Mouse (Mus musculus) myocyte (in vitro differentiated cells): ENCODE data around the gene N4bp2l1. TPM values are rescaled to one million over a fixed set of nuclear protein-coding genes. Genes with fewer than 3 reads are reported as not detected.

Experiments
- H3K27me3 ChIP-seq: one replicate; pipeline ENCODE4 v1.6.1; 2011; ENCODE audit not compliant: control insufficient read depth, insufficient read depth, insufficient read length
- H3K36me3 ChIP-seq: one replicate; pipeline ENCODE4 v1.6.1; 2011; ENCODE audit not compliant: control insufficient read depth, insufficient read depth
- H3K4me2 ChIP-seq: one replicate; pipeline ENCODE4 v1.6.1; 2011; ENCODE audit warnings: low read depth, control low read depth
- H3K4me3 ChIP-seq: one replicate; pipeline ENCODE4 v1.5.1; 2011; ENCODE audit warnings: mild to moderate bottlenecking, control low read depth, moderate library complexity
- H3K79me2 ChIP-seq: one replicate; pipeline ENCODE4 v1.6.1; 2011; ENCODE audit not compliant: control insufficient read depth, insufficient read depth
- H3ac ChIP-seq: one replicate; pipeline ENCODE4 v1.6.1; 2011; ENCODE audit not compliant: control insufficient read depth, insufficient read length
- CEBPB ChIP-seq: IDR thresholded peaks from 2 replicates; pipeline ENCODE4 v1.6.1; 2011; ENCODE audit warnings: mild to moderate bottlenecking, moderate library complexity; ENCODE audit not compliant: poor library complexity, insufficient read depth, severe bottlenecking
- E2F4 ChIP-seq: IDR thresholded peaks from one replicate; pipeline ENCODE4 v1.6.1; 2011; ENCODE audit warnings: mild to moderate bottlenecking, control low read depth, moderate library complexity; ENCODE audit not compliant: insufficient read depth
- MAX ChIP-seq: IDR thresholded peaks from one replicate; pipeline ENCODE4 v1.6.1; 2011; ENCODE audit warnings: low read depth, mild to moderate bottlenecking, control low read depth
- MYOD1 ChIP-seq, 3 experiments: IDR thresholded peaks; one replicate each; pipeline ENCODE4 v1.6.1; 2011; ENCODE audit warnings: control low read depth in 2 of 3, low read depth in 2 of 3, mild to moderate bottlenecking in 2 of 3, moderate library complexity in 1 of 3; ENCODE audit not compliant: insufficient read length in 2 of 3, control insufficient read depth in 1 of 3
- MYOG ChIP-seq, 3 experiments: IDR thresholded peaks; one replicate each; pipeline ENCODE4 v1.6.1; 2011; ENCODE audit warnings: control low read depth in 2 of 3, low read depth in 2 of 3, mild to moderate bottlenecking in 2 of 3; ENCODE audit not compliant: insufficient read length in 2 of 3, control insufficient read depth in 1 of 3, insufficient read depth in 1 of 3
- POLR2A ChIP-seq: IDR thresholded peaks from one replicate; pipeline ENCODE4 v1.6.1; 2011; ENCODE audit warnings: low read depth, mild to moderate bottlenecking, control low read depth, moderate library complexity; ENCODE audit not compliant: insufficient read length
- POLR2AphosphoS2 ChIP-seq: IDR thresholded peaks from one replicate; pipeline ENCODE4 v1.6.1; 2011; ENCODE audit warnings: low read depth, control low read depth; ENCODE audit not compliant: insufficient read length
- REST ChIP-seq: IDR thresholded peaks from one replicate; pipeline ENCODE4 v1.6.1; 2011; ENCODE audit warnings: mild to moderate bottlenecking, control low read depth, moderate library complexity; ENCODE audit not compliant: insufficient read depth, insufficient read length
- SRF ChIP-seq: IDR thresholded peaks from one replicate; pipeline ENCODE4 v1.6.1; 2011; ENCODE audit warnings: low read depth; ENCODE audit not compliant: control insufficient read depth, insufficient read length
- TCF12 ChIP-seq: IDR thresholded peaks from one replicate; pipeline ENCODE4 v1.6.1; 2011; ENCODE audit warnings: mild to moderate bottlenecking, control low read depth; ENCODE audit not compliant: poor library complexity, insufficient read depth, severe bottlenecking
- TCF3 ChIP-seq: IDR thresholded peaks from one replicate; pipeline ENCODE4 v1.6.1; 2011; ENCODE audit warnings: low read depth, control low read depth; ENCODE audit not compliant: insufficient read length
- USF1 ChIP-seq: IDR thresholded peaks from one replicate; pipeline ENCODE4 v1.6.1; 2011; ENCODE audit warnings: low read depth, mild to moderate bottlenecking, control low read depth, moderate library complexity
- polyA plus RNA-seq: library from polyadenylated mRNA; unstranded; fragments of >200 nt; fragmentation: generic; extraction: Trizol; gene quantifications from one replicate; pipeline ENCODE4 v1.2.1, GENCODE M21; 2012; ENCODE audit warnings: missing spikeins

N4bp2l1 gene
- polyA plus RNA-seq, 1 experiment = 1.4 TPM

- Histone ChIP-seq H3K27me3 (no peaks in the 10 kb centered on the region), H3K4me3 (no peak overlapping the region), H3K36me3 (peaks cover 9% of the 10 kb centered on the region)
These were observed 32.3 kb upstream of the N4bp2l1 start for GRCm38 (mm10) chr5:150629272-150629671.

GRCm38 (mm10) chr5:150625528-150625927 is 28.5 kb upstream of the N4bp2l1 start:
- TF ChIP-seq MAX (no peak), POLR2AphosphoS2 (no peak), REST (no peak), TCF12 (no peak), MYOD1 (IDR thresholded peaks at IDR 0.05; ENCODE audit: control insufficient read depth in 1 of 3, insufficient read length in 2 of 3, low read depth in 2 of 3) (peak in 1 of 3 experiments; percentile 5), SRF (no peak), TCF3 (no peak), E2F4 (no peak), POLR2A (no peak)
- Histone ChIP-seq H3K27me3 (no peaks in the 10 kb centered on the region), H3K4me3 (no peak overlapping the region), H3K36me3 (peaks cover 10% of the 10 kb centered on the region), H3ac (no peak overlapping the region), H3K79me2 (no peaks in the 10 kb centered on the region), H3K4me2 (no peak overlapping the region)

More at GRCm38 (mm10) chr5:150629272-150629671, 32.3 kb upstream of the N4bp2l1 start:
- Histone ChIP-seq H3ac (no peak overlapping the region), H3K79me2 (no peaks in the 10 kb centered on the region), H3K4me2 (no peak overlapping the region)
- TF ChIP-seq USF1 (no peak), POLR2A (no peak), SRF (no peak), E2F4 (no peak), CEBPB (no peak), MAX (no peak), REST (no peak), MYOG (IDR thresholded peaks at IDR 0.05; ENCODE audit: control insufficient read depth in 1 of 3, insufficient read depth in 1 of 3, insufficient read length in 2 of 3, low read depth in 2 of 3) (no peak), POLR2AphosphoS2 (no peak), TCF3 (no peak), TCF12 (no peak), MYOD1 (IDR thresholded peaks at IDR 0.05; ENCODE audit: control insufficient read depth in 1 of 3, insufficient read length in 2 of 3, low read depth in 2 of 3) (no peak)

DNA sequence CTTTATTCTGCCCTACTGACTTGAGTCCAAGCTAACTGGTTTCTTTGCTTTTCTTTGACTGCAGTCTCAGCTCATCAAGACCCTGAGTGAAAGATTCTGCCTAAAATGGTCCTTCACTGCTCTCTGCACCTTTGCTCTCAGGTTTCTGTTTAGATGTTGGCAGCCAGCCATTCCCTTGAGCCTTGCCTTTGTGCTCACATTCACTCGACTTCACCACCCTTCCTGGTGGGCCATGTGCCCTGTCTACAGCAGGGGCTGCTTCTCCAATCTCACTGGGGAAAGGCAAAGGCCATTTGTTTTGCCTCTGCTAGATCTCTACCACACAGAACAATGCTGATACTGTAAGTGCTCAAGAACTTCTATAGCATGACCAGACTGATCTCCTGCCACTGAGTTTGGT is 25.8 kb upstream of the N4bp2l1 start:
- Histone ChIP-seq H3ac (no peak overlapping the region), H3K79me2 (no peaks in the 10 kb centered on the region), H3K4me3 (no peak overlapping the region), H3K4me2 (no peak overlapping the region), H3K36me3 (peaks cover 5% of the 10 kb centered on the region), H3K27me3 (no peaks in the 10 kb centered on the region)
- TF ChIP-seq POLR2AphosphoS2 = no peak
- TF ChIP-seq MAX = no peak
- no peak for TF ChIP-seq E2F4
- TF ChIP-seq MYOD1 (IDR thresholded peaks at IDR 0.05; ENCODE audit: control insufficient read depth in 1 of 3, insufficient read length in 2 of 3, low read depth in 2 of 3) = no peak
- no peak for TF ChIP-seq POLR2A
- no peak for TF ChIP-seq USF1
- TF ChIP-seq TCF3 = no peak
- TF ChIP-seq MYOG (IDR thresholded peaks at IDR 0.05; ENCODE audit: control insufficient read depth in 1 of 3, insufficient read depth in 1 of 3, insufficient read length in 2 of 3, low read depth in 2 of 3) = no peak
- TF ChIP-seq SRF = no peak
- no peak for TF ChIP-seq CEBPB
- TF ChIP-seq REST = no peak
- TF ChIP-seq TCF12 = no peak

DNA sequence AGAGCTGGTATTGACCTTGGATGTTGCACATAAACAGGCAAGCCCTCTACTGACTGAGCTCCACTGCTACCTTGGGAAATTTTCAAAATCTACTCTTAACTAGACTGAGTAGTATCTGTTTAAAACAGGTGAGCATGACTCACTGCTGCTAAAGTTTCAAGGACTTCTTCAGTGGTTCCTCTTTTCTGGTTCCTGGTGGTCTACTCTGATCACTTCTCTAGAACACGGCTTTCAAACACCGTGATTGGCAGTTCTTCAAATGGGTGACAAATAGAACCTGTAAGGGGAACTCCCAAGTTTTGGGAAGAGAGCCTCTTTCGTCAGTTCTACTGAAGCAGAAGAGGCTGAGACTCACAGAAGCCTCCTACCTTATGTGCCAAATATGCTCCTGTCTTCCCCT is 24.6 kb upstream of the N4bp2l1 start:
- no peaks in the 10 kb centered on the region for H3K27me3 ChIP-seq
- no peaks in the 10 kb centered on the region for H3K79me2 ChIP-seq
- TF ChIP-seq REST = no peak
- TF ChIP-seq SRF = no peak
- TF ChIP-seq TCF12 = no peak
- no peak for TF ChIP-seq TCF3
- TF ChIP-seq USF1 = no peak
- no peak for TF ChIP-seq MAX
- TF ChIP-seq MYOD1 (IDR thresholded peaks at IDR 0.05; ENCODE audit: control insufficient read depth in 1 of 3, insufficient read length in 2 of 3, low read depth in 2 of 3) = no peak
- TF ChIP-seq CEBPB = no peak
- no peak for TF ChIP-seq POLR2AphosphoS2
- no peak for TF ChIP-seq POLR2A
- no peak for TF ChIP-seq MYOG (IDR thresholded peaks at IDR 0.05; ENCODE audit: control insufficient read depth in 1 of 3, insufficient read depth in 1 of 3, insufficient read length in 2 of 3, low read depth in 2 of 3)
- no peak for TF ChIP-seq E2F4
- H3K4me3 ChIP-seq = no peak overlapping the region
- H3K4me2 ChIP-seq = no peak overlapping the region
- peaks cover 4% of the 10 kb centered on the region for H3K36me3 ChIP-seq
- no peak overlapping the region for H3ac ChIP-seq
